Mouse (Mus musculus) spleen, adult 2 months (tissue): ENCODE measurements around the gene Gm10715.
"Not testable (repeated sequence)": the region's sequence is repeated elsewhere in the genome, so short reads cannot be mapped to it uniquely, and the experiment has no call there.

Experiments
- CTCF ChIP-seq: fragments of 200-500 bp; IDR thresholded peaks from 2 replicates; pipeline ENCODE4 v1.5.1; 2011; ENCODE audit warnings: mild to moderate bottlenecking, inconsistent platforms; ENCODE audit not compliant: insufficient read depth, insufficient read length, insufficient replicate concordance; ENCODE audit errors: extremely low read depth
- POLR2A ChIP-seq: fragments of 200-500 bp; IDR thresholded peaks from 2 replicates; pipeline ENCODE4 v1.6.1; 2011; ENCODE audit warnings: low read depth, low read length, inconsistent platforms

DNA sequence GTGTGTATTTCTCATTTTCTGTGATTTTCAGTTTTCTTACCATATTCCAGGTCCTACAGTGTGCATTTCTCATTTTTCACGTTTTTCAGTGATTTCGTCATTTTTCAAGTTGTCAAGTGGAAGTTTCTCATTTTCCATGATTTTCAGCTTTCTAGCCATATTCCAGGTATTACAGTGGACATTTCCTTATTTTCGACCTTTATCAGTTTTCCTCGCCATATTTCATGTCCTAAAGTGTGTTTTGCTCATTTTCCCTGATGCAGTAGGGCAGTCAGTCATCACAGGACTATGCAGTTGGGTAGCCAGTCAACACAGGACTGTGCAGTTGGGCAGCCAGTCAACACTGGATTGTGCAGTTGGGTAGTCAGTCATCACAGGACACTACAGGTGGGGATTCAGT lies 1.5 kb downstream of the Gm10715 start:
- not testable (repeated sequence) for TF ChIP-seq CTCF, POLR2A
